Mouse (Mus musculus): ENCODE measurements around the gene Wnt10b.

GRCm38 (mm10) chr15:98777762-98778161 lies at the start of gene Wnt10b:
- no peak for TF ChIP-seq POLR2A (IDR thresholded peaks at IDR 0.05; ENCODE audit: borderline replicate concordance, insufficient read depth, low read length)
- TF ChIP-seq CTCF (IDR thresholded peaks at IDR 0.05; ENCODE audit: borderline replicate concordance, insufficient read depth, low read depth, low read length): no peak

All from cerebellum, adult 2 months (tissue).